Mouse (Mus musculus): ENCODE measurements around the gene Tctn1. TPM values are rescaled to one million over a fixed set of nuclear protein-coding genes. Genes with fewer than 3 reads are reported as not detected.

Gene Tctn1
- total and polyA plus RNA-seq, 2 experiments from 2014 or later, result 2.3 to 21.6 TPM

- peaks cover 33% of the 10 kb centered on the region for H3K4me1 ChIP-seq (ENCODE audit: control insufficient read depth, insufficient read depth)
- H3K36me3 ChIP-seq (replicated peaks; ENCODE audit: control insufficient read depth, insufficient read depth, low read length), result no peaks in the 10 kb centered on the region; the same call in 1 of the 2 replicates
- no peak overlapping the region for H3K9ac ChIP-seq (replicated peaks; ENCODE audit: low read depth, low read length)
- TF ChIP-seq EP300 (IDR thresholded peaks at IDR 0.05; ENCODE audit: low read depth), result no peak
- TF ChIP-seq CTCF (IDR thresholded peaks at IDR 0.05; ENCODE audit: low read depth), result no peak
- no peak overlapping the region for H3K4me3 ChIP-seq (ENCODE audit: low read depth, low read length)
- H3K9me3 ChIP-seq (replicated peaks; ENCODE audit: control insufficient read depth, low read length), result no peaks in the 10 kb centered on the region
- WGBS, result 72% methylated on average over 6 of the region's 6 CpGs
- H3K4me2 ChIP-seq (ENCODE audit: low read depth, low read length), result no peak overlapping the region
- no peak for DNase-seq (ENCODE audit: low spot score)
- peak overlapping the region; percentile 20; the same call in 1 of the 2 replicates for H3K27ac ChIP-seq (ENCODE audit: low read depth)
- ATAC-seq (ENCODE audit: insufficient read depth, low read depth), result no peak
- no peaks in the 10 kb centered on the region for H3K27me3 ChIP-seq (ENCODE audit: control insufficient read depth, insufficient read depth, low read length)
Measured at GRCm38 (mm10) chr5:122300071-122300518, 35.8 kb upstream of the Tctn1 start.

GRCm38 (mm10) chr5:122295113-122295935 lies 31.1 kb upstream of the Tctn1 start:
- ATAC-seq (ENCODE audit: insufficient read depth, low read depth), result no peak

GRCm38 (mm10) chr5:122294219-122294735 lies 30.0 kb upstream of the Tctn1 start:
- Histone ChIP-seq H3K36me3 (replicated peaks; ENCODE audit: control insufficient read depth, insufficient read depth, low read length) (no peaks in the 10 kb centered on the region), H3K4me1 (ENCODE audit: control insufficient read depth, insufficient read depth) (peaks cover 33% of the 10 kb centered on the region), H3K9me3 (replicated peaks; ENCODE audit: control insufficient read depth, low read length) (no peaks in the 10 kb centered on the region), H3K27me3 (ENCODE audit: control insufficient read depth, insufficient read depth, low read length) (no peaks in the 10 kb centered on the region), H3K4me2 (ENCODE audit: low read depth, low read length) (no peak overlapping the region), H3K9ac (replicated peaks; ENCODE audit: low read depth, low read length) (no peak overlapping the region), H3K27ac (ENCODE audit: low read depth) (0 out of 2 replicates have a peak overlapping the region, but pooled peaks have one; percentile 37), H3K4me3 (ENCODE audit: low read depth, low read length) (no peak overlapping the region)
- WGBS, result 72% methylated on average over 3 of the region's 3 CpGs
- no peak for DNase-seq (ENCODE audit: low spot score)
- TF ChIP-seq CTCF (IDR thresholded peaks at IDR 0.05; ENCODE audit: low read depth), result no peak
- TF ChIP-seq EP300 (IDR thresholded peaks at IDR 0.05; ENCODE audit: low read depth), result no peak
- no peak; the same call in 1 of the 2 replicates for ATAC-seq (ENCODE audit: insufficient read depth, low read depth)

More at GRCm38 (mm10) chr5:122295113-122295935, 31.1 kb upstream of the Tctn1 start:
- Histone ChIP-seq H3K4me2 (ENCODE audit: low read depth, low read length) (no peak overlapping the region), H3K36me3 (replicated peaks; ENCODE audit: control insufficient read depth, insufficient read depth, low read length) (no peaks in the 10 kb centered on the region; the same call in 1 of the 2 replicates), H3K9me3 (replicated peaks; ENCODE audit: control insufficient read depth, low read length) (no peaks in the 10 kb centered on the region), H3K9ac (replicated peaks; ENCODE audit: low read depth, low read length) (no peak overlapping the region), H3K4me3 (ENCODE audit: low read depth, low read length) (no peak overlapping the region), H3K27me3 (ENCODE audit: control insufficient read depth, insufficient read depth, low read length) (no peaks in the 10 kb centered on the region), H3K27ac (ENCODE audit: low read depth) (0 out of 2 replicates have a peak overlapping the region, but pooled peaks have one; percentile 6), H3K4me1 (ENCODE audit: control insufficient read depth, insufficient read depth) (peaks cover 33% of the 10 kb centered on the region)
- TF ChIP-seq CTCF (IDR thresholded peaks at IDR 0.05; ENCODE audit: low read depth) (no peak), EP300 (IDR thresholded peaks at IDR 0.05; ENCODE audit: low read depth) (no peak)
- 74% methylated on average over 14 of the region's 14 CpGs for WGBS
- DNase-seq (ENCODE audit: low spot score), result no peak

DNA sequence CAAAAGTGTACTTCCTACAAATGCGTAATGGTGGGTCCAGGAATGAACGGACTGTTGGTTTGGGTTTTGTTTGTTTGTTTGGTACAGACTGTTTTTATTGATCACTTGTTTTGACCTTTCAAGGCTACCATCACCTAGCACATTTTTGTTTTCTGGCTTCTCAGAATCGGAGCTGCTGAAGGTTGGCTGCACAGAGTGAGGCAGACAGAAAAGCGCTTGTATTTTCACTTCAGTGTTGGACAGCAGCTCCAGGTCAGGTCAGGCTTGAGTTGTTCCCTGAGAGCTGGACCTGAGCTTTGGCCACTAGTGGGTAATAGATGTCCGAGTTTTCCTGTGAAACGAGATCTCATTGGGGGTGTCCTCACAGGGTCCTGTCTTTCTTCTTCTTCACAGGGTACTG lies 28.9 kb upstream of the Tctn1 start:
- Histone ChIP-seq H3K9me3 (replicated peaks; ENCODE audit: control insufficient read depth, low read length) (no peaks in the 10 kb centered on the region), H3K27me3 (ENCODE audit: control insufficient read depth, insufficient read depth, low read length) (no peaks in the 10 kb centered on the region), H3K9ac (replicated peaks; ENCODE audit: low read depth, low read length) (no peak overlapping the region), H3K36me3 (replicated peaks; ENCODE audit: control insufficient read depth, insufficient read depth, low read length) (no peaks in the 10 kb centered on the region), H3K4me1 (ENCODE audit: control insufficient read depth, insufficient read depth) (peaks cover 33% of the 10 kb centered on the region), H3K4me2 (ENCODE audit: low read depth, low read length) (no peak overlapping the region), H3K27ac (ENCODE audit: low read depth) (peak overlapping the region; percentile 75), H3K4me3 (ENCODE audit: low read depth, low read length) (no peak overlapping the region)
- 53% methylated on average over 6 of the region's 6 CpGs for whole genome bisulfite sequencing
- TF ChIP-seq EP300 (IDR thresholded peaks at IDR 0.05; ENCODE audit: low read depth), result no peak
- no peak for TF ChIP-seq CTCF (IDR thresholded peaks at IDR 0.05; ENCODE audit: low read depth)
- ATAC-seq (ENCODE audit: insufficient read depth, low read depth) (0 out of 2 replicates have a peak, but pooled peaks have one; percentile 37), DNase-seq (ENCODE audit: low spot score) (no peak)

DNA sequence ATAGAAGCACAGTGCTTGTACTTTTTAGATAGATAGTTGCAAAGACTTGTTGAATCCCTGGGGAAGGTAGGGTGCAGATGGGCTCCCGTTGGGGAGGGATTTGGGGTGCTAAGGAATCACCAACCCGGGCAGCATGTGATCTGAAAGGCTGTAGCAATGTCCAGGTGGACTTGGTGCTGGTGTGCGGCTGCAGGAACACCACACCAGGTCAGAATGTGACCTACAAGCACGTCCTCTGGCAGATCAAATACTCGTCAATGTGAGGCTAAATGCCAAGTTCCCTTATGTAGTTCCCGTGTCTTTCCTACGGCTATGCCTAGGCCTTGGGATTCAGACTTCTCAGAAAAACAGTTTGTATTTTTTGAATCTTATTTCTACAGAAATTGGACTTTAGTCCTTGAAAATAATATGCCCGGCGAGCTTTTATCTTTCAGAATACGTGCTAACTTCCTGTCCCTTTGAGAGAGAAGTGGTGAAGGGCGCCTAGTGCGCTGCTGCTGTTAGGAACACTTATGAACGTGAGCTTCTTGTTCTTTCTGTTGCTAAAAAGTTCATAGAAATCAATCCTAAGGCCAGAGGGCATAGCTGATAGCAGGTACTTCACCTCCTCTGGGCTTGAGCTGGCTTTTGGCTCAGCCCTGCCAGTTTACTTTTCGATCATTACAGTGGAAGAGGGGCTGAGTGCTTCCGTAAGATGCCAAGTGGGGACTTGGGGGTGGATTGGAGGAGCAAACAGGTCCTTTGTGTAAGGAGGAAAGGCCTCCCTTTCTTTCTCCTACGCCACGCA lies 27.5 kb upstream of the Tctn1 start:
- Histone ChIP-seq H3K4me2 (ENCODE audit: low read depth, low read length) (peak overlapping the region; percentile 47), H3K27me3 (ENCODE audit: control insufficient read depth, insufficient read depth, low read length) (no peaks in the 10 kb centered on the region)
- WGBS, result 37% methylated on average over 17 of the region's 17 CpGs

More for the DNA sequence above, 27.5 kb upstream of the Tctn1 start:
- Histone ChIP-seq H3K4me1 (ENCODE audit: control insufficient read depth, insufficient read depth) (peaks cover 39% of the 10 kb centered on the region), H3K9me3 (replicated peaks; ENCODE audit: control insufficient read depth, low read length) (no peaks in the 10 kb centered on the region), H3K27ac (ENCODE audit: low read depth) (peak overlapping the region; percentile 75), H3K4me3 (ENCODE audit: low read depth, low read length) (0 out of 2 replicates have a peak overlapping the region, but pooled peaks have one; percentile 3), H3K9ac (replicated peaks; ENCODE audit: low read depth, low read length) (peak overlapping the region; percentile 30), H3K36me3 (replicated peaks; ENCODE audit: control insufficient read depth, insufficient read depth, low read length) (no peaks in the 10 kb centered on the region; the same call in 1 of the 2 replicates)
- ATAC-seq (ENCODE audit: insufficient read depth, low read depth) (no peak), DNase-seq (ENCODE audit: low spot score) (no peak)
- no peak for TF ChIP-seq CTCF (IDR thresholded peaks at IDR 0.05; ENCODE audit: low read depth)
- no peak for TF ChIP-seq EP300 (IDR thresholded peaks at IDR 0.05; ENCODE audit: low read depth)
